Mouse (Mus musculus) MEL (cell line): ENCODE data around the gene Trp53rkb. TPM values are rescaled to one million over a fixed set of nuclear protein-coding genes. Genes with fewer than 3 reads are reported as not detected.
"Not testable (repeated sequence)": the region's sequence is repeated elsewhere in the genome, so short reads cannot be mapped to it uniquely, and the experiment has no call there.

ENCODE experiments used
- DNase-seq: peaks from one replicate; pipeline ENCODE4 v3.0.0; 2011; ENCODE audit warnings: low read depth, low spot score
- H3K27ac ChIP-seq: 2 replicates; pipeline ENCODE4 v1.5.1; 2012; ENCODE audit warnings: low read depth, mild to moderate bottlenecking, control low read depth, low read length, moderate library complexity; ENCODE audit not compliant: control insufficient read depth
- H3K27me3 ChIP-seq, 2 experiments: fragments of 150-350 bp in 1 of 2; sonication (generic) in 1 of 2; 2 replicates each; pipeline ENCODE4 v1.6.1; 2012; ENCODE audit warnings: low read length in 2 of 2, mild to moderate bottlenecking in 2 of 2, improper control_type of control experiment in 1 of 2, moderate library complexity in 1 of 2; ENCODE audit not compliant: insufficient read depth in 2 of 2, control insufficient read depth in 1 of 2
- H3K36me3 ChIP-seq, 2 experiments: 2 replicates each; pipeline ENCODE4 v1.6.1; 2012 to 2014; ENCODE audit warnings: low read length in 2 of 2, improper control_type of control experiment in 1 of 2, inconsistent platforms in 1 of 2, mild to moderate bottlenecking in 1 of 2; ENCODE audit not compliant: insufficient read depth in 2 of 2, control insufficient read depth in 1 of 2
- H3K4me1 ChIP-seq, 2 experiments: fragments of 150-350 bp in 1 of 2; sonication (generic) in 1 of 2; 2 replicates each; pipeline ENCODE4 v1.6.1; 2012; ENCODE audit warnings: low read length in 2 of 2, improper control_type of control experiment in 1 of 2, mild to moderate bottlenecking in 1 of 2; ENCODE audit not compliant: insufficient read depth in 2 of 2, control insufficient read depth in 1 of 2
- H3K4me3 ChIP-seq, 2 experiments: fragments of 150-350 bp in 1 of 2; sonication (generic) in 1 of 2; 2 replicates each; pipeline ENCODE4 v1.5.1; 2012; ENCODE audit warnings: low read depth in 2 of 2, low read length in 2 of 2, mild to moderate bottlenecking in 2 of 2, moderate library complexity in 2 of 2, control low read depth in 1 of 2, improper control_type of control experiment in 1 of 2; ENCODE audit not compliant: control insufficient read depth in 1 of 2, insufficient read depth in 1 of 2
- H3K79me2 ChIP-seq: 2 replicates; pipeline ENCODE4 v1.6.1; 2012; ENCODE audit warnings: mild to moderate bottlenecking, low read length, moderate library complexity; ENCODE audit not compliant: control insufficient read depth, poor library complexity, insufficient read depth
- H3K9ac ChIP-seq: 2 replicates; pipeline ENCODE4 v1.6.1; 2012; ENCODE audit warnings: low read depth, mild to moderate bottlenecking, control low read depth, low read length, moderate library complexity; ENCODE audit not compliant: control insufficient read depth, poor library complexity, severe bottlenecking
- H3K9me3 ChIP-seq: fragments of 150-350 bp; sonication (generic); replicated peaks from 2 replicates; pipeline ENCODE4 v1.6.1; 2012; ENCODE audit warnings: mild to moderate bottlenecking, low read length, improper control_type of control experiment, moderate library complexity; ENCODE audit not compliant: insufficient read depth
- CHD1 ChIP-seq: IDR thresholded peaks from 2 replicates; pipeline ENCODE4 v1.6.1; 2012; ENCODE audit warnings: low read depth, mild to moderate bottlenecking, inconsistent platforms, low read length, improper control_type of control experiment
- ELF1 ChIP-seq: IDR thresholded peaks from 2 replicates; pipeline ENCODE4 v1.6.1; 2014; ENCODE audit warnings: low read depth, mild to moderate bottlenecking, inconsistent platforms, low read length, improper control_type of control experiment, moderate library complexity
- EP300 ChIP-seq, 2 experiments: IDR thresholded peaks; 2 replicates each; pipeline ENCODE4 v1.6.1; 2011; ENCODE audit warnings: improper control_type of control experiment in 2 of 2, low read length in 2 of 2, low read depth in 1 of 2, mild to moderate bottlenecking in 1 of 2
- HCFC1 ChIP-seq: IDR thresholded peaks from 2 replicates; pipeline ENCODE4 v1.6.1; 2012; ENCODE audit warnings: low read depth, mild to moderate bottlenecking, inconsistent platforms, low read length, improper control_type of control experiment, moderate library complexity
- KAT2A ChIP-seq: conservative IDR thresholded peaks from 2 replicates; pipeline ENCODE4 v1.6.1; 2012; ENCODE audit warnings: low read depth, low read length, improper control_type of control experiment, inconsistent platforms
- MXI1 ChIP-seq: IDR thresholded peaks from 2 replicates; pipeline ENCODE4 v1.6.1; 2011; ENCODE audit warnings: mild to moderate bottlenecking, low read depth, low read length, improper control_type of control experiment
- MYC ChIP-seq: IDR thresholded peaks from 2 replicates; pipeline ENCODE4 v1.6.1; 2011; ENCODE audit warnings: low read depth, mild to moderate bottlenecking, low read length, improper control_type of control experiment, moderate library complexity
- NELFE ChIP-seq: IDR thresholded peaks from 2 replicates; pipeline ENCODE4 v1.6.1; 2011; ENCODE audit warnings: low read depth, low read length, improper control_type of control experiment
- POLR2A ChIP-seq, 2 experiments: IDR thresholded peaks; 2 replicates each; pipeline ENCODE4 v1.6.1; 2011 to 2012; ENCODE audit warnings: low read length in 2 of 2, mild to moderate bottlenecking in 2 of 2, control low read depth in 1 of 2, improper control_type of control experiment in 1 of 2, low read depth in 1 of 2, moderate library complexity in 1 of 2; ENCODE audit not compliant: control insufficient read depth in 1 of 2, insufficient read depth in 1 of 2, poor library complexity in 1 of 2
- POLR2AphosphoS2 ChIP-seq: IDR thresholded peaks from 2 replicates; pipeline ENCODE4 v1.6.1; 2011; ENCODE audit warnings: low read length, improper control_type of control experiment
- SIN3A ChIP-seq: IDR thresholded peaks from 2 replicates; pipeline ENCODE4 v1.6.1; 2012; ENCODE audit warnings: low read length, improper control_type of control experiment, inconsistent platforms
- TBP ChIP-seq: IDR thresholded peaks from 2 replicates; pipeline ENCODE4 v1.8.0; 2011; ENCODE audit warnings: low read depth, low read length, improper control_type of control experiment
- TCF12 ChIP-seq: IDR thresholded peaks from 2 replicates; pipeline ENCODE4 v1.6.1; 2014; ENCODE audit warnings: low read depth, mild to moderate bottlenecking, inconsistent platforms, low read length, improper control_type of control experiment, moderate library complexity
- UBTF ChIP-seq: IDR thresholded peaks from 2 replicates; pipeline ENCODE4 v1.6.1; 2012; ENCODE audit warnings: low read depth, mild to moderate bottlenecking, inconsistent platforms, low read length, improper control_type of control experiment, moderate library complexity, borderline replicate concordance; ENCODE audit not compliant: insufficient read depth
- USF1 ChIP-seq: IDR thresholded peaks from 2 replicates; pipeline ENCODE4 v1.6.1; 2014; ENCODE audit warnings: low read depth, mild to moderate bottlenecking, inconsistent platforms, low read length, improper control_type of control experiment, moderate library complexity
- ZMIZ1 ChIP-seq: IDR thresholded peaks from 2 replicates; pipeline ENCODE4 v1.6.1; 2012; ENCODE audit warnings: low read depth, mild to moderate bottlenecking, inconsistent platforms, low read length, improper control_type of control experiment, moderate library complexity
- polyA plus RNA-seq, 2 experiments: library from polyadenylated mRNA; stranded (reverse) in 1 of 2; unstranded in 1 of 2; fragments of >175 nt in 1 of 2; fragments of >200 nt in 1 of 2; gene quantifications; 2 replicates each; pipeline versions ENCODE4 v1.2.1 to v1.2.4; 2012; ENCODE audit warnings: low replicate concordance in 2 of 2, low read depth in 1 of 2; ENCODE audit not compliant: insufficient read length in 2 of 2, insufficient read depth in 1 of 2, missing spikeins in 1 of 2
- total RNA-seq: library from RNA; depleted of rRNA; stranded (reverse); fragments of 300-350 nt; gene quantifications from 2 replicates; pipeline ENCODE4 v1.2.3, GENCODE M21; 2012

The Trp53rkb gene
- total and polyA plus RNA-seq, 3 experiments: 6.8 to 8.9 TPM; not detected in 1

DNA sequence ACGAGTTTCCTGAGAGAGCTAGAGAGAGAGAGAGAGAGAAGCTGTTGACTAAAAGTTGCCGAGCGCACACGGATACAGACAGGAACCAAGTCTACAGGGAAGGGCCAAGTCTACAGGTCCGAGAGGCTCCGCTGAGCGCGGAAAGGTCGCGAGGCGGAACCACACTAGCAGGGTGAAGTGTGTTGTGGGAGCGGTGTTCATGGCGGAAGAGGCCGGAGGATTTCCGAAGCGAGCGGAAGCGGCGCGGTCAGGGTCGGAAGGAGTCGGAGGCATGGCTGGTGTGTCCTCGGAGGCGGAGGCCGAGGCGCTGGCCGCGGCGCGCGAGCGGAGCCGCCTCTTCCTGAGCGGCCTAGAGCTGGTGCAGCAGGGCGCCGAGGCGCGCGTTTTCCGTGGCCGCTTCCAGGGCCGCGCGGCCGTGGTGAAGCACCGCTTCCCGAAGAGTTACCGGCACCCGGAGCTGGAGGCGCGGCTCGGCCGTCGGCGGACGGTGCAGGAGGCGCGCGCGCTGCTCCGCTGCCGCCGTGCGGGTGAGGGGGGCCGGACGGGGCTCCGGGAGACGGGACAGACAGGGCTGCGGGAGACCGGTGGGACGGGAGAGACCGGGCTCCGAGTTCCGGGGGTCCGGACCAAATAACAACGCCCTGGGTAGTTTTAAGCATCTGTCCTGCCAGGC lies 1.3 kb downstream of the Trp53rkb start:
- DNase-seq: peak; percentile 91
- not testable (repeated sequence) for H3K27me3 ChIP-seq, H3K9me3 ChIP-seq, H3K36me3 ChIP-seq
- peak overlapping the region; percentile 77 for H3K9ac ChIP-seq
- peaks cover 0 to 13% of the 10 kb centered on the region in 2 experiments; a peak in 3 of 4 replicates for H3K4me1 ChIP-seq
- H3K4me3 ChIP-seq: peak overlapping the region; percentile 70 to 85
- TF ChIP-seq MXI1 (peak; percentile 91), ELF1 (peak; percentile 85), POLR2A (IDR thresholded peaks at IDR 0.05; ENCODE audit: control insufficient read depth in 1 of 2, insufficient read depth in 1 of 2, low read depth in 1 of 2, low read length in 2 of 2, poor library complexity in 1 of 2) (peak; percentile 68 to 82; a peak in 3 of 4 replicates), NELFE (peak; percentile 82), SIN3A (peak; percentile 90), UBTF (0 out of 2 replicates have a peak, but pooled peaks have one; percentile 52), KAT2A (peak; percentile 85), HCFC1 (peak; percentile 94), TCF12 (peak; percentile 80), USF1 (peak; percentile 33; the same call in 1 of the 2 replicates), MYC (peak; percentile 75; the same call in 1 of the 2 replicates), TBP (peak; percentile 87), POLR2AphosphoS2 (peak; percentile 33; the same call in 1 of the 2 replicates), CHD1 (peak; percentile 40; the same call in 1 of the 2 replicates), ZMIZ1 (0 out of 2 replicates have a peak, but pooled peaks have one; percentile 51)
- H3K79me2 ChIP-seq: peaks cover 17% of the 10 kb centered on the region
- H3K27ac ChIP-seq: peak overlapping the region; percentile 71

DNA sequence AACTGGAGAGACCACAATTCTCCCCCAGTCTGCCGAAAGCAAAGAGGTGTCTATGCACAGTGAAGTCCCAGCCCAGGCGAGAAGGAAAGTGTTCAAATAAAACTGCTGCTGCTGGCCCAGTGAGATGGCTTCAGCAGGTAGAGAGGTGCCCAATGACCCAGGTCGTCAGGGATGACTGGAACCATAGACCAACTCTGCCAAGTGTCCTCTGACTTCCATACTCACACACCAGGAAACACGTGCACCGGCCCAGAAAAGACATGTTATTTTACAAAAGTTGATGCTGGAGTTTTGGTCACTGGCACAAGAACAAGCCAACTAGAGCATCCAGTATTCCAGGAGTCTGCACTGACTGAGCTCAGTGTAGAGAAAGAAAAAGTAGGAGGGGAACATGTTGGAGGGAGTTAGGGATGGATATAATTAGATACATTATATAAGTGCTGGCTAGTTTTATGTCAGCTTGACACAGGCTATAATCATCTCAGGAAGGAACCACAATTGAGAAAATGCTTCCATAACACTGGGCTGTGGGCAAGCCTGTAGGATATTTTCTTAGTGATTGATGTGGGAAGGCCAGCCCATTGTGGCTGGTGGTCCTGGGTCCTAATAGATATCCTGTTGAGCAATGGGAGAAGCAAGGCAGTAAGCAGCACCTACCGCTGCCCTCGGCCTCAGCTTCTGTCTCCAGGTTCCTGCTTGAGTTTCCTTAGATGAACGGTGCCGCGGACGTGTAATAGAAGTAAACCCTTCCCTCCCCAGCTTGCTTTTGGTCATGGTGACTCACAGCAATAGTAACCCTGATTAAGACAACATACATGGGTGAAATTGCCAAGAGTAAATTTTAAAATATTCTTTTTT lies 7.5 kb downstream of the Trp53rkb start:
- Histone ChIP-seq H3K4me1 (peaks cover 0 to 3% of the 10 kb centered on the region in 2 experiments; a peak in 1 of 4 replicates), H3K4me3 (no peak overlapping the region), H3K9me3 (no peaks in the 10 kb centered on the region), H3K79me2 (peaks cover 2% of the 10 kb centered on the region), H3K27me3 (no peaks in the 10 kb centered on the region), H3K27ac (no peak overlapping the region), H3K36me3 (no peaks in the 10 kb centered on the region), H3K9ac (no peak overlapping the region)
- TF ChIP-seq POLR2A (IDR thresholded peaks at IDR 0.05; ENCODE audit: control insufficient read depth in 1 of 2, insufficient read depth in 1 of 2, low read depth in 1 of 2, low read length in 2 of 2, poor library complexity in 1 of 2): no peak
- no peak for TF ChIP-seq EP300 (IDR thresholded peaks at IDR 0.05; ENCODE audit: low read depth in 1 of 2, low read length in 2 of 2)
- DNase-seq: no peak
